Mouse (Mus musculus) mesoderm, embryonic 11.5 days (tissue): Measurements from ENCODE around the gene Hc.

ENCODE experiments used
- DNase-seq: peaks from one replicate; pipeline ENCODE4 v3.0.0-alpha.2; 2012; ENCODE audit warnings: low read depth, low spot score

Gene Hc

GRCm38 (mm10) chr2:35058325-35058724, 2.9 kb downstream of the Hc start:
- no peak for DNase-seq

- no peak for DNase-seq
Observed at GRCm38 (mm10) chr2:35057243-35057642, 4.0 kb downstream of the Hc start.

GRCm38 (mm10) chr2:35048851-35049250, 12.4 kb downstream of the Hc start:
- DNase-seq: peak; percentile 43

- peak; percentile 48 for DNase-seq
Observed at GRCm38 (mm10) chr2:35044956-35045355, 16.3 kb downstream of the Hc start.

GRCm38 (mm10) chr2:35038580-35039375, 22.5 kb downstream of the Hc start:
- DNase-seq: no peak

GRCm38 (mm10) chr2:35024646-35025154, 36.5 kb downstream of the Hc start:
- DNase-seq: no peak

GRCm38 (mm10) chr2:35021806-35022205, 39.4 kb downstream of the Hc start:
- DNase-seq: no peak

- no peak for DNase-seq
Observed at GRCm38 (mm10) chr2:35015861-35016260, 45.4 kb downstream of the Hc start.

GRCm38 (mm10) chr2:35011649-35012048, 49.6 kb downstream of the Hc start:
- DNase-seq: no peak

GRCm38 (mm10) chr2:34998956-34999355, 62.3 kb downstream of the Hc start:
- no peak for DNase-seq

GRCm38 (mm10) chr2:34996506-34996905, 64.7 kb downstream of the Hc start:
- DNase-seq: no peak

- no peak for DNase-seq
Observed at GRCm38 (mm10) chr2:34993696-34994356, 67.4 kb downstream of the Hc start.

- peak; percentile 72 for DNase-seq
Observed at GRCm38 (mm10) chr2:34992729-34993695, 68.2 kb downstream of the Hc start.

GRCm38 (mm10) chr2:34991966-34992365, 69.3 kb downstream of the Hc start:
- DNase-seq: no peak

GRCm38 (mm10) chr2:34989749-34990148, 71.5 kb downstream of the Hc start:
- DNase-seq: no peak

GRCm38 (mm10) chr2:34987595-34987994, 73.6 kb downstream of the Hc start:
- DNase-seq: no peak

GRCm38 (mm10) chr2:34984885-34985284, 76.4 kb downstream of the Hc start:
- DNase-seq: no peak

- peak; percentile 68 for DNase-seq
Observed at GRCm38 (mm10) chr2:34982906-34983698, 78.1 kb downstream of the Hc start.

GRCm38 (mm10) chr2:34982096-34982724, 79.0 kb downstream of the Hc start:
- DNase-seq: no peak

GRCm38 (mm10) chr2:34979459-34980011, 81.7 kb downstream of the Hc start:
- DNase-seq: no peak
